Mouse (Mus musculus): ENCODE data around the gene Otud7b. TPM values are rescaled to one million over a fixed set of nuclear protein-coding genes. Genes with fewer than 3 reads are reported as not detected.
"Not testable (repeated sequence)": the region's sequence is repeated elsewhere in the genome, so short reads cannot be mapped to it uniquely, and the experiment has no call there.

Gene Otud7b
- total and polyA plus RNA-seq, 2 experiments, result 5.9 to 8.9 TPM

- no peaks in the 10 kb centered on the region for H3K36me3 ChIP-seq (ENCODE audit: control insufficient read depth, insufficient read depth, low read length)
- H3K9ac ChIP-seq (ENCODE audit: low read depth, low read length), result peak overlapping the region; percentile 62
- WGBS, result under 1% methylated on average over 50 of the region's 50 CpGs
- H3K79me2 ChIP-seq (ENCODE audit: control insufficient read depth, insufficient read depth, low read length), result no peaks in the 10 kb centered on the region
- peak overlapping the region; percentile 77 for H3K27ac ChIP-seq (replicated peaks; ENCODE audit: insufficient read depth, low read depth, low read length)
- peaks cover 4% of the 10 kb centered on the region; the same call in 1 of the 2 replicates for H3K4me1 ChIP-seq (ENCODE audit: control insufficient read depth, insufficient read depth, low read length)
- TF ChIP-seq POLR2A (IDR thresholded peaks at IDR 0.05; ENCODE audit: extremely low read depth, insufficient read depth, low read length) (peak; percentile 75), CTCF (IDR thresholded peaks at IDR 0.05; ENCODE audit: low read depth, low read length) (no peak)
- H3K27me3 ChIP-seq (ENCODE audit: control insufficient read depth, insufficient read depth, low read length), result no peaks in the 10 kb centered on the region
- H3K4me3 ChIP-seq (ENCODE audit: insufficient read depth, low read depth, low read length), result peak overlapping the region; percentile 58
- peak; percentile 90 for DNase-seq (ENCODE audit: extremely low read depth, low read depth, low spot score)
These were observed 92.9 kb downstream of the Otud7b start for GRCm38 (mm10) chr3:96197129-96197749.

GRCm38 (mm10) chr3:96198181-96198580 lies 93.9 kb downstream of the Otud7b start:
- Histone ChIP-seq H3K79me2 (ENCODE audit: control insufficient read depth, insufficient read depth, low read length) (no peaks in the 10 kb centered on the region), H3K27me3 (ENCODE audit: control insufficient read depth, insufficient read depth, low read length) (no peaks in the 10 kb centered on the region), H3K9ac (ENCODE audit: low read depth, low read length) (peak overlapping the region; percentile 13; the same call in 1 of the 2 replicates), H3K36me3 (ENCODE audit: control insufficient read depth, insufficient read depth, low read length) (no peaks in the 10 kb centered on the region), H3K27ac (replicated peaks; ENCODE audit: insufficient read depth, low read depth, low read length) (peak overlapping the region; percentile 40), H3K4me1 (ENCODE audit: control insufficient read depth, insufficient read depth, low read length) (peaks cover 4% of the 10 kb centered on the region; the same call in 1 of the 2 replicates), H3K4me3 (ENCODE audit: insufficient read depth, low read depth, low read length) (peak overlapping the region; percentile 38; the same call in 1 of the 2 replicates)
- TF ChIP-seq CTCF (IDR thresholded peaks at IDR 0.05; ENCODE audit: low read depth, low read length) (no peak), POLR2A (IDR thresholded peaks at IDR 0.05; ENCODE audit: extremely low read depth, insufficient read depth, low read length) (no peak)
- WGBS, result 3% methylated on average over 6 of the region's 6 CpGs
- peak; percentile 81 for DNase-seq (ENCODE audit: extremely low read depth, low read depth, low spot score)

- H3K27ac ChIP-seq (replicated peaks; ENCODE audit: insufficient read depth, low read depth, low read length); H3K79me2 ChIP-seq (ENCODE audit: control insufficient read depth, insufficient read depth, low read length); H3K27me3 ChIP-seq (ENCODE audit: control insufficient read depth, insufficient read depth, low read length); H3K9ac ChIP-seq (ENCODE audit: low read depth, low read length); H3K36me3 ChIP-seq (ENCODE audit: control insufficient read depth, insufficient read depth, low read length); H3K4me1 ChIP-seq (ENCODE audit: control insufficient read depth, insufficient read depth, low read length); H3K4me3 ChIP-seq (ENCODE audit: insufficient read depth, low read depth, low read length); DNase-seq (ENCODE audit: extremely low read depth, low read depth, low spot score): not testable (repeated sequence)
- WGBS, result 28% methylated on average over 8 of the region's 8 CpGs
These were observed 94.4 kb downstream of the Otud7b start for GRCm38 (mm10) chr3:96198601-96199251.

- no peaks in the 10 kb centered on the region for H3K79me2 ChIP-seq (ENCODE audit: control insufficient read depth, insufficient read depth, low read length)
- DNase-seq (ENCODE audit: extremely low read depth, low read depth, low spot score), result no peak
- H3K9ac ChIP-seq (ENCODE audit: low read depth, low read length), result no peak overlapping the region
- H3K27me3 ChIP-seq (ENCODE audit: control insufficient read depth, insufficient read depth, low read length), result no peaks in the 10 kb centered on the region
- H3K27ac ChIP-seq (replicated peaks; ENCODE audit: insufficient read depth, low read depth, low read length), result no peak overlapping the region
- no peak for TF ChIP-seq POLR2A (IDR thresholded peaks at IDR 0.05; ENCODE audit: extremely low read depth, insufficient read depth, low read length)
- 78% methylated on average over 2 of the region's 2 CpGs for WGBS
- H3K4me3 ChIP-seq (ENCODE audit: insufficient read depth, low read depth, low read length), result no peak overlapping the region
- H3K36me3 ChIP-seq (ENCODE audit: control insufficient read depth, insufficient read depth, low read length), result no peaks in the 10 kb centered on the region
- H3K4me1 ChIP-seq (ENCODE audit: control insufficient read depth, insufficient read depth, low read length), result peaks cover 4% of the 10 kb centered on the region; the same call in 1 of the 2 replicates
These were observed 95.4 kb downstream of the Otud7b start for GRCm38 (mm10) chr3:96199731-96200130.

GRCm38 (mm10) chr3:96207819-96208218 lies 103.5 kb downstream of the Otud7b start:
- 81% methylated on average over 3 of the region's 3 CpGs for WGBS
- Histone ChIP-seq H3K9ac (ENCODE audit: low read depth, low read length) (no peak overlapping the region), H3K79me2 (ENCODE audit: control insufficient read depth, insufficient read depth, low read length) (no peaks in the 10 kb centered on the region), H3K4me3 (ENCODE audit: insufficient read depth, low read depth, low read length) (no peak overlapping the region), H3K27me3 (ENCODE audit: control insufficient read depth, insufficient read depth, low read length) (no peaks in the 10 kb centered on the region), H3K4me1 (ENCODE audit: control insufficient read depth, insufficient read depth, low read length) (peaks cover 3% of the 10 kb centered on the region), H3K36me3 (ENCODE audit: control insufficient read depth, insufficient read depth, low read length) (no peaks in the 10 kb centered on the region), H3K27ac (replicated peaks; ENCODE audit: insufficient read depth, low read depth, low read length) (no peak overlapping the region)
- no peak for DNase-seq (ENCODE audit: extremely low read depth, low read depth, low spot score)
- TF ChIP-seq CTCF (IDR thresholded peaks at IDR 0.05; ENCODE audit: low read depth, low read length) (no peak), POLR2A (IDR thresholded peaks at IDR 0.05; ENCODE audit: extremely low read depth, insufficient read depth, low read length) (no peak)

DNA sequence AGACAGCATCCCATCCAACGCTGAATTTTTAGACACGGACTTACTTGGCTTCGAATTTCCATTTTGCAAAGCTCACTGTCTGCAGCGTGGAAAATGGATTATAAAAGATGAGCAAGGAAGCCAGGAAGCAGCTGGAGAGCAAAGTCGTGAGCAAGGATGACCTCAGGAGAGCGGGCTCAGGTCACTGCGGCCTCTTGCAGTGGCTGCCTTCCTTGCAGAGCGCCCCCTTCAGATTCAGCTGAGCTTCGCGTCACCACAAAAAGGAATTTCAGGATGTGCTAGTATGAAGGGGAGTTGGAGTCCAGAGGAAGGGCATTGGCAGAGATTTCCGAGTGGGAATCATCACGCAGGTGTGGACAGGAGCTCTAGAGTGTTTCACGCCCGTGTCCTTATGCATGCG lies 104.9 kb downstream of the Otud7b start:
- Histone ChIP-seq H3K79me2 (ENCODE audit: control insufficient read depth, insufficient read depth, low read length) (no peaks in the 10 kb centered on the region), H3K4me3 (ENCODE audit: insufficient read depth, low read depth, low read length) (no peak overlapping the region), H3K4me1 (ENCODE audit: control insufficient read depth, insufficient read depth, low read length) (peaks cover 3% of the 10 kb centered on the region), H3K27ac (replicated peaks; ENCODE audit: insufficient read depth, low read depth, low read length) (no peak overlapping the region), H3K36me3 (ENCODE audit: control insufficient read depth, insufficient read depth, low read length) (no peaks in the 10 kb centered on the region), H3K9ac (ENCODE audit: low read depth, low read length) (no peak overlapping the region), H3K27me3 (ENCODE audit: control insufficient read depth, insufficient read depth, low read length) (no peaks in the 10 kb centered on the region)
- WGBS, result 66% methylated on average over 15 of the region's 15 CpGs
- TF ChIP-seq CTCF (IDR thresholded peaks at IDR 0.05; ENCODE audit: low read depth, low read length) (peak; percentile 43), POLR2A (IDR thresholded peaks at IDR 0.05; ENCODE audit: extremely low read depth, insufficient read depth, low read length) (no peak)
- no peak for DNase-seq (ENCODE audit: extremely low read depth, low read depth, low spot score)

Other genes with a start within 250 kb of the Otud7b start
- 6.5 and 7.8 TPM in 2 replicates for gene Prpf3, start 248.6 kb upstream of the Otud7b start, total RNA-seq (2014; rRNA removed)
- gene Prpf3, start 248.6 kb upstream of the Otud7b start, polyA plus RNA-seq (2012; rRNA removed), result 4.1 and 7.4 TPM in 2 replicates
- 137 and 205 TPM in 2 replicates for gene Mrps21, start 233.0 kb upstream of the Otud7b start, total RNA-seq (2014; rRNA removed)
- gene Mrps21, start 233.0 kb upstream of the Otud7b start, polyA plus RNA-seq (2012; rRNA removed), result 39.6 and 49.3 TPM in 2 replicates
- 9.2 and 19.5 TPM in 2 replicates for gene Ciart, start 222.3 kb upstream of the Otud7b start, total RNA-seq (2014; rRNA removed)
- 1.4 and 1.7 TPM in 2 replicates for gene Ciart, start 222.3 kb upstream of the Otud7b start, polyA plus RNA-seq (2012; rRNA removed)
- 3.7 and 5.3 TPM in 2 replicates for gene BC028528, start 212.5 kb upstream of the Otud7b start, total RNA-seq (2014; rRNA removed)
- gene BC028528, start 212.5 kb upstream of the Otud7b start, polyA plus RNA-seq (2012; rRNA removed), result 0.72 and 0.98 TPM in 2 replicates
- gene Aph1a, start 210.6 kb upstream of the Otud7b start, total RNA-seq (2014; rRNA removed), result 36.2 and 43.2 TPM in 2 replicates
- gene Aph1a, start 210.6 kb upstream of the Otud7b start, polyA plus RNA-seq (2012; rRNA removed), result 181 and 255 TPM in 2 replicates
- 24.5 and 35.6 TPM in 2 replicates for gene Car14, start 199.8 kb upstream of the Otud7b start, total RNA-seq (2014; rRNA removed)
- 47.9 and 56.8 TPM in 2 replicates for gene Car14, start 199.8 kb upstream of the Otud7b start, polyA plus RNA-seq (2012; rRNA removed)
- 8.5 and 11.7 TPM in 2 replicates for gene Anp32e, start 175.3 kb upstream of the Otud7b start, total RNA-seq (2014; rRNA removed)
- gene Anp32e, start 175.3 kb upstream of the Otud7b start, polyA plus RNA-seq (2012; rRNA removed), result 3.7 and 3.8 TPM in 2 replicates
- 5.2 and 6.8 TPM in 2 replicates for gene Plekho1, start 108.5 kb upstream of the Otud7b start, total RNA-seq (2014; rRNA removed)
- 4.6 and 8.0 TPM in 2 replicates for gene Plekho1, start 108.5 kb upstream of the Otud7b start, polyA plus RNA-seq (2012; rRNA removed)
- gene Vps45, start 46.1 kb upstream of the Otud7b start, total RNA-seq (2014; rRNA removed), result 8.9 and 10.7 TPM in 2 replicates
- 2.1 and 2.4 TPM in 2 replicates for gene Vps45, start 46.1 kb upstream of the Otud7b start, polyA plus RNA-seq (2012; rRNA removed)
- gene Mtmr11, start 57.5 kb downstream of the Otud7b start, total RNA-seq (2014; rRNA removed), result 1.2 and 1.4 TPM in 2 replicates
- 1.1 and 2.8 TPM in 2 replicates for gene Mtmr11, start 57.5 kb downstream of the Otud7b start, polyA plus RNA-seq (2012; rRNA removed)
- gene Sf3b4, start 67.8 kb downstream of the Otud7b start, total RNA-seq (2014; rRNA removed), result 2.7 and 5.2 TPM in 2 replicates
- gene Sf3b4, start 67.8 kb downstream of the Otud7b start, polyA plus RNA-seq (2012; rRNA removed), result 23.5 and 29.7 TPM in 2 replicates
- gene Sv2a, start 76.6 kb downstream of the Otud7b start, total RNA-seq (2014; rRNA removed), result under 0.01 and 0.07 TPM in 2 replicates
- gene Sv2a, start 76.6 kb downstream of the Otud7b start, polyA plus RNA-seq (2012; rRNA removed), result 0.04 and 0.66 TPM in 2 replicates
- 68.7 and 74.7 TPM in 2 replicates for gene Bola1, start 115.2 kb downstream of the Otud7b start, total RNA-seq (2014; rRNA removed)
- 44.0 and 56.0 TPM in 2 replicates for gene Bola1, start 115.2 kb downstream of the Otud7b start, polyA plus RNA-seq (2012; rRNA removed)
- 8.9 TPM in 2 replicates for gene Hist2h2ab, start 115.3 kb downstream of the Otud7b start, total RNA-seq (2014; rRNA removed)
- gene Hist2h2ab, start 115.3 kb downstream of the Otud7b start, polyA plus RNA-seq (2012; rRNA removed), result 0.81 TPM in 1 of 2 replicates, not detected in the other
- 99.7 and 113 TPM in 2 replicates for gene Hist2h2ac, start 116.4 kb downstream of the Otud7b start, total RNA-seq (2014; rRNA removed)
- gene Hist2h2ac, start 116.4 kb downstream of the Otud7b start, polyA plus RNA-seq (2012; rRNA removed), result 1.6 and 2.9 TPM in 2 replicates
- 2.9 TPM in 2 replicates for gene Hist2h2be, start 116.6 kb downstream of the Otud7b start, total RNA-seq (2014; rRNA removed)
- 1.4 and 1.9 TPM in 2 replicates for gene Hist2h2be, start 116.6 kb downstream of the Otud7b start, polyA plus RNA-seq (2012; rRNA removed)
- gene Hist2h3c2, start 134.6 kb downstream of the Otud7b start, total RNA-seq (2014; rRNA removed), result 3.5 and 8.3 TPM in 2 replicates
- 8.6 and 22.4 TPM in 2 replicates for gene Hist2h3c2, start 134.6 kb downstream of the Otud7b start, polyA plus RNA-seq (2012; rRNA removed)
- gene Hist2h2aa2, start 135.7 kb downstream of the Otud7b start, total RNA-seq (2014; rRNA removed), result 663 and 777 TPM in 2 replicates
- 385 and 570 TPM in 2 replicates for gene Hist2h2aa2, start 135.7 kb downstream of the Otud7b start, polyA plus RNA-seq (2012; rRNA removed)
- gene Hist2h2aa1, start 141.0 kb downstream of the Otud7b start, total RNA-seq (2014; rRNA removed), result 230 and 263 TPM in 2 replicates
- 428 and 563 TPM in 2 replicates for gene Hist2h2aa1, start 141.0 kb downstream of the Otud7b start, polyA plus RNA-seq (2012; rRNA removed)
- gene Hist2h3c1, start 142.2 kb downstream of the Otud7b start, total RNA-seq (2014; rRNA removed), result not detected in 2 replicates
- gene Hist2h3c1, start 142.2 kb downstream of the Otud7b start, polyA plus RNA-seq (2012; rRNA removed), result not detected in 2 replicates
- gene Hist2h4, start 158.8 kb downstream of the Otud7b start, total RNA-seq (2014; rRNA removed), result 6.0 and 6.6 TPM in 2 replicates
- 0.75 and 1.5 TPM in 2 replicates for gene Hist2h4, start 158.8 kb downstream of the Otud7b start, polyA plus RNA-seq (2012; rRNA removed)
- gene Hist2h3b, start 164.1 kb downstream of the Otud7b start, total RNA-seq (2014; rRNA removed), result 29.2 and 49.8 TPM in 2 replicates
- gene Hist2h3b, start 164.1 kb downstream of the Otud7b start, polyA plus RNA-seq (2012; rRNA removed), result 5.7 and 5.8 TPM in 2 replicates
- 30.4 and 30.7 TPM in 2 replicates for gene Hist2h2bb, start 165.2 kb downstream of the Otud7b start, total RNA-seq (2014; rRNA removed)
- gene Hist2h2bb, start 165.2 kb downstream of the Otud7b start, polyA plus RNA-seq (2012; rRNA removed), result not detected in 2 replicates
- gene Fcgr1, start 189.4 kb downstream of the Otud7b start, total RNA-seq (2014; rRNA removed), result 3.2 and 3.7 TPM in 2 replicates
- 0.97 and 2.2 TPM in 2 replicates for gene Fcgr1, start 189.4 kb downstream of the Otud7b start, polyA plus RNA-seq (2012; rRNA removed)